Mouse (Mus musculus): ENCODE data around the gene Cdkn1a. TPM values are rescaled to one million over a fixed set of nuclear protein-coding genes. Genes with fewer than 3 reads are reported as not detected.

The Cdkn1a gene
- polyA plus RNA-seq, 1 experiment from 2014 or later = 12.4 TPM

- peak overlapping the region; percentile 41 for H3K4me2 ChIP-seq
- H3K9ac ChIP-seq = no peak overlapping the region
- H3K36me3 ChIP-seq (ENCODE audit: insufficient read depth) = no peaks in the 10 kb centered on the region
- DNase-seq (peak; percentile 46), ATAC-seq (ENCODE audit: insufficient read depth) (no peak)
- TF ChIP-seq CTCF (IDR thresholded peaks at IDR 0.05; ENCODE audit: low read depth) = no peak
- 6% methylated on average over 21 of the region's 21 CpGs for WGBS
- peaks cover 11% of the 10 kb centered on the region for H3K27me3 ChIP-seq (ENCODE audit: insufficient read depth, low read length)
- H3K27ac ChIP-seq (ENCODE audit: low read depth) = no peak overlapping the region
- no peak overlapping the region for H3K4me3 ChIP-seq (ENCODE audit: low read depth, low read length)
- peaks cover 9% of the 10 kb centered on the region for H3K4me1 ChIP-seq (ENCODE audit: insufficient read depth)
- H3K9me3 ChIP-seq (ENCODE audit: low read depth, low read length) = no peaks in the 10 kb centered on the region
Observed at GRCm38 (mm10) chr17:29081618-29082381, 9.0 kb upstream of the Cdkn1a start.

GRCm38 (mm10) chr17:29083586-29083985 is 7.2 kb upstream of the Cdkn1a start:
- DNase-seq (no peak), ATAC-seq (ENCODE audit: insufficient read depth) (no peak)
- Histone ChIP-seq H3K4me1 (ENCODE audit: insufficient read depth) (peaks cover 4% of the 10 kb centered on the region), H3K27ac (ENCODE audit: low read depth) (no peak overlapping the region), H3K9me3 (ENCODE audit: low read depth, low read length) (no peaks in the 10 kb centered on the region), H3K4me2 (no peak overlapping the region), H3K4me3 (ENCODE audit: low read depth, low read length) (no peak overlapping the region), H3K36me3 (ENCODE audit: insufficient read depth) (no peaks in the 10 kb centered on the region), H3K9ac (no peak overlapping the region), H3K27me3 (ENCODE audit: insufficient read depth, low read length) (peaks cover 11% of the 10 kb centered on the region)
- TF ChIP-seq CTCF (IDR thresholded peaks at IDR 0.05; ENCODE audit: low read depth) = no peak
- 89% methylated on average over 8 of the region's 8 CpGs for WGBS

DNA sequence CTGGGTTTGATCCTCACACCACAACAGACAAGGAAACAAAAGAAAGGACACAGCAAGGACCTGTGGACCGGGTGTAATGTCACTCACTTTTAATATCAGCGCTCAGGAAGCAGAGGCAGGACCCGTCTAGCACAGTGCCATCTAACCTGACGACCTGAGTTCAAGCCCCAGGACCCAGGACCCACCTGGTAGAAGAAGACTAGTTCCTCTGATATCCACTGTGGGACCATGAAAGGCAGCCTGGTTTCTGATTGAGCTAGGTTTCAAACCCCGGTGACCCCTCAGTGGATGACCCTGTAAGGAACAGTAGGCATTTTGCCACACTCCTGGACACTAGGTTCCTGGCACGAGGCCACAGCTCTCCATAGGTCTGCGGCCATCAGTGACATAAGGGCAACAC is 6.1 kb upstream of the Cdkn1a start:
- H3K36me3 ChIP-seq (ENCODE audit: insufficient read depth) = no peaks in the 10 kb centered on the region
- no peak overlapping the region for H3K9ac ChIP-seq
- peaks cover 11% of the 10 kb centered on the region for H3K27me3 ChIP-seq (ENCODE audit: insufficient read depth, low read length)
- H3K4me3 ChIP-seq (ENCODE audit: low read depth, low read length) = no peak overlapping the region
- H3K9me3 ChIP-seq (ENCODE audit: low read depth, low read length) = no peaks in the 10 kb centered on the region
- H3K4me1 ChIP-seq (ENCODE audit: insufficient read depth) = no peaks in the 10 kb centered on the region
- 81% methylated on average over 7 of the region's 7 CpGs for WGBS
- no peak for DNase-seq
- no peak for ATAC-seq (ENCODE audit: insufficient read depth)
- H3K4me2 ChIP-seq = no peak overlapping the region
- H3K27ac ChIP-seq (ENCODE audit: low read depth) = no peak overlapping the region
- no peak for TF ChIP-seq CTCF (IDR thresholded peaks at IDR 0.05; ENCODE audit: low read depth)

DNA sequence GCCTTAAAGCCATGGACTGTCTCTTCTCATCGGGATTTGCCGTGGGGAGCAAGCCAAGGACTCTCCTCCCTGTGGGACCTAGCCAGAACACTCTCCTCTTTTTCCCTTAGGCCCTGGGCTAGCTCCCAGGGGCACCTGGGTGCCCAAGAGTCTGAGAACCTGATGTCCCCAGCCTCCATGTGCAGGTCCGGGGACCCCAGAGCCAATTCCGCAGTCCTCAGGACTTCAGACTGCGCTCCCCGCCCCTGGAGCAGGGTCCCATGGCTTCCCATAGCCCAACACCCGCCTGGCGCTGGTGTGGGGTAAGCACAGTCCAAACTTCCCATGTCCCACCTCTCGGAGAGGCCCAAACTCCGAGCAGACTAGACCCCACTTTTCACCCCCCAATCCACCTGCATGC is 5.5 kb upstream of the Cdkn1a start:
- no peak for TF ChIP-seq CTCF (IDR thresholded peaks at IDR 0.05; ENCODE audit: low read depth)
- H3K27me3 ChIP-seq (ENCODE audit: insufficient read depth, low read length) = peaks cover 11% of the 10 kb centered on the region
- 75% methylated on average over 10 of the region's 10 CpGs for WGBS
- H3K9me3 ChIP-seq (ENCODE audit: low read depth, low read length) = no peaks in the 10 kb centered on the region
- H3K27ac ChIP-seq (ENCODE audit: low read depth) = no peak overlapping the region
- H3K36me3 ChIP-seq (ENCODE audit: insufficient read depth) = no peaks in the 10 kb centered on the region
- no peaks in the 10 kb centered on the region for H3K4me1 ChIP-seq (ENCODE audit: insufficient read depth)
- H3K4me3 ChIP-seq (ENCODE audit: low read depth, low read length) = no peak overlapping the region
- DNase-seq (no peak), ATAC-seq (ENCODE audit: insufficient read depth) (no peak)
- H3K9ac ChIP-seq = no peak overlapping the region
- H3K4me2 ChIP-seq = no peak overlapping the region

DNA sequence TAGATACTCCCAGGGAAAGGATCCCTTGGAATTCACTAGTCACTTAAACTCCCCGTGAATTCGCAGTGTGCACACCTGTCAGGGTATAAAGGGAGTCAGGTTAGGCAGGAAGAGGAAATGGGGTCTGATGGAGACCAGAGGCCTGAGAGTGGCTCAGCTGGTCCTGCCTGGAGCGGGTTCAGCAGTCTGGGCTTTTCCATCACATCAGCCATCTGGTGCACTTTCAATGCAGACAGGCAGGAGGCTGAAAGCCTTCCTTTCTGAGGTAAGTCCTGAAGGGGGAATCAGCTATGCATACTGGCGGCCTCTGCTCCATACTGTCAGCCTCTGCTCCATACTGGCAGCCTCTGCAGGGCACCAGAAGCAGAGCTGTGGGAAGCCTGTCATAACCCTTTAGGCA is 3.9 kb upstream of the Cdkn1a start:
- Histone ChIP-seq H3K4me2 (no peak overlapping the region), H3K4me1 (ENCODE audit: insufficient read depth) (no peaks in the 10 kb centered on the region), H3K27me3 (ENCODE audit: insufficient read depth, low read length) (no peaks in the 10 kb centered on the region), H3K9ac (no peak overlapping the region), H3K36me3 (ENCODE audit: insufficient read depth) (no peaks in the 10 kb centered on the region), H3K4me3 (ENCODE audit: low read depth, low read length) (no peak overlapping the region), H3K9me3 (ENCODE audit: low read depth, low read length) (no peaks in the 10 kb centered on the region), H3K27ac (ENCODE audit: low read depth) (no peak overlapping the region)
- no peak for TF ChIP-seq CTCF (IDR thresholded peaks at IDR 0.05; ENCODE audit: low read depth)
- DNase-seq (no peak), ATAC-seq (ENCODE audit: insufficient read depth) (no peak)
- 68% methylated on average over 4 of the region's 4 CpGs for WGBS

GRCm38 (mm10) chr17:29091348-29091944 is 670 bp downstream of the Cdkn1a start:
- peak; percentile 62 for DNase-seq
- Histone ChIP-seq H3K4me1 (ENCODE audit: insufficient read depth) (peaks cover 15% of the 10 kb centered on the region), H3K4me3 (ENCODE audit: low read depth, low read length) (no peak overlapping the region), H3K9ac (no peak overlapping the region), H3K27me3 (ENCODE audit: insufficient read depth, low read length) (peaks cover 12% of the 10 kb centered on the region), H3K36me3 (ENCODE audit: insufficient read depth) (no peaks in the 10 kb centered on the region), H3K4me2 (0 out of 2 replicates have a peak overlapping the region, but pooled peaks have one; percentile 2), H3K27ac (ENCODE audit: low read depth) (no peak overlapping the region), H3K9me3 (ENCODE audit: low read depth, low read length) (no peaks in the 10 kb centered on the region)
- TF ChIP-seq CTCF (IDR thresholded peaks at IDR 0.05; ENCODE audit: low read depth) = no peak
- 17% methylated on average over 6 of the region's 6 CpGs for WGBS
- ATAC-seq (ENCODE audit: insufficient read depth) = no peak

GRCm38 (mm10) chr17:29092497-29092896 is 1.7 kb downstream of the Cdkn1a start:
- Histone ChIP-seq H3K27ac (ENCODE audit: low read depth) (no peak overlapping the region), H3K27me3 (ENCODE audit: insufficient read depth, low read length) (peaks cover 12% of the 10 kb centered on the region), H3K4me2 (no peak overlapping the region), H3K9ac (no peak overlapping the region), H3K9me3 (ENCODE audit: low read depth, low read length) (no peaks in the 10 kb centered on the region), H3K36me3 (ENCODE audit: insufficient read depth) (no peaks in the 10 kb centered on the region), H3K4me3 (ENCODE audit: low read depth, low read length) (no peak overlapping the region), H3K4me1 (ENCODE audit: insufficient read depth) (peaks cover 15% of the 10 kb centered on the region)
- TF ChIP-seq CTCF (IDR thresholded peaks at IDR 0.05; ENCODE audit: low read depth) = no peak
- no peak for DNase-seq
- 45% methylated on average over 5 of the region's 5 CpGs for WGBS
- no peak for ATAC-seq (ENCODE audit: insufficient read depth)

All from lung, embryonic 14.5 days (tissue).